Mouse (Mus musculus) CD4-positive, CD25-positive, alpha-beta regulatory T cell, adult 9 weeks (primary cell): ENCODE results near the gene Il22. TPM values are rescaled to one million over a fixed set of nuclear protein-coding genes. Genes with fewer than 3 reads are reported as not detected.

ENCODE experiments used
- polyA plus RNA-seq: library from polyadenylated mRNA; unstranded; fragments of 100-300 nt; shearing (Covaris generic); gene quantifications from one replicate; pipeline ENCODE4 v1.2.1, GENCODE M21; 2017

Il22 gene
- polyA plus RNA-seq, result not detected

DNA sequence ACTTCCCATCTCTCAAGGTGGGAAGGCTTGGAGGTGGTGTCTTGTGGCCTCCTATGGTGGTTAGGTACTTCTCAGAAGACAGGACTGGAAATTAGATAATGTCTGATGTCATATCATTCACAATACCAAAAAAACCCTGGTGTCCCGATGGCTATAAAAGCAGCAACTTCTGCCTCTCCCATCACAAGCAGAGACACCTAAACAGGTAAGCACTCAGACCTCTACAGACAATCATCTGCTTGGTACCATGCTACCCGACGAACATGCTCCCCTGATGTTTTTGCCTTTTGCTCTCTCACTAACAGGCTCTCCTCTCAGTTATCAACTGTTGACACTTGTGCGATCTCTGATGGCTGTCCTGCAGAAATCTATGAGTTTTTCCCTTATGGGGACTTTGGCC lies at the start of gene Il22:
TSS of gene Il22 (plus strand) at position 301 of the 400 bp plus-strand sequence.

DNA sequence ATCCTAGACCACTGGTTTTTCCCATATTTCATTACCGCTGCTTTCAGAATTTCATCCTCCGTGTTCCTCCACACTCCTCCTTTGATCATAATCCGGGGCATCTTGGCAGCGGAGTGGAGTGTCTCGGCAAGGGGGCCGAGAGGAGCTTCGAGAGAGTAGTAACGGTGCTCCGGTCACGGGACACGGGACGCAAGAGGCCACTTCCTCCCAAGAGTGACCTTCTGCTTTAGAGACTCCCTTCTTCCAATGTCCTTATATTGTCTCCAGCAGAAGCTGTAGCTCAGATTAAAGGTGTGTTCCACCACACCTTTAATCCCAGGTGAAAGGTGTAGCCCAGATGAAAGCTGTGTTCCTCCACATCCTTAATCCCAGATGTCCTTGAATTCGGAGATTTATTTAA lies 35.9 kb downstream of the Il22 start, which contains the start of gene Gm32717:
TSS of gene Gm32717 (minus strand) at position 101 of the 400 bp plus-strand sequence.

DNA sequence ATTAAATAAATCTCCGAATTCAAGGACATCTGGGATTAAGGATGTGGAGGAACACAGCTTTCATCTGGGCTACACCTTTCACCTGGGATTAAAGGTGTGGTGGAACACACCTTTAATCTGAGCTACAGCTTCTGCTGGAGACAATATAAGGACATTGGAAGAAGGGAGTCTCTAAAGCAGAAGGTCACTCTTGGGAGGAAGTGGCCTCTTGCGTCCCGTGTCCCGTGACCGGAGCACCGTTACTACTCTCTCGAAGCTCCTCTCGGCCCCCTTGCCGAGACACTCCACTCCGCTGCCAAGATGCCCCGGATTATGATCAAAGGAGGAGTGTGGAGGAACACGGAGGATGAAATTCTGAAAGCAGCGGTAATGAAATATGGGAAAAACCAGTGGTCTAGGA lies 53.6 kb downstream of the Il22 start, which contains the start of gene Gm32802:
TSS of gene Gm32802 (plus strand) at position 301 of the 400 bp plus-strand sequence.

Other genes starting within 250 kb of the Il22 start
- gene Mdm1, start 63.1 kb upstream of the Il22 start, polyA plus RNA-seq, result 9.2 TPM
- 0.12 TPM for gene Gm32717, start 35.8 kb downstream of the Il22 start, polyA plus RNA-seq
- gene Gm32802, start 53.7 kb downstream of the Il22 start, polyA plus RNA-seq, result 0.12 TPM
- not detected for gene Iltifb, start 90.1 kb downstream of the Il22 start, polyA plus RNA-seq
- gene Gm9040, start 122.0 kb downstream of the Il22 start, polyA plus RNA-seq, result not detected
- gene Gm9044, start 127.5 kb downstream of the Il22 start, polyA plus RNA-seq, result not detected
- not detected for gene Gm9045, start 132.9 kb downstream of the Il22 start, polyA plus RNA-seq
- gene Gm9046, start 138.3 kb downstream of the Il22 start, polyA plus RNA-seq, result not detected
- gene Gm9048, start 143.7 kb downstream of the Il22 start, polyA plus RNA-seq, result not detected
- gene Gm9049, start 149.2 kb downstream of the Il22 start, polyA plus RNA-seq, result not detected
- 8.5 TPM for gene Ifng, start 236.1 kb downstream of the Il22 start, polyA plus RNA-seq